Mouse (Mus musculus) limb, embryonic 14.5 days (tissue): ENCODE data around the gene Rnf4. TPM values are rescaled to one million over a fixed set of nuclear protein-coding genes. Genes with fewer than 3 reads are reported as not detected.
A peak's percentile ranks its signal among the peaks of the same experiment; 100 is the strongest.

Experiments used
- ATAC-seq: fragments of 200-750 bp; cut with Nextera tagmentation; 2 replicates; pipeline ENCODE4 v1.8.0; 2017; ENCODE audit warnings: low read depth, moderate number of reproducible peaks, moderate TSS enrichment; ENCODE audit not compliant: low FRiP score
- DNase-seq: peaks from one replicate; pipeline ENCODE4 v3.0.0-alpha.2; 2015; ENCODE audit warnings: low spot score
- H3K27ac ChIP-seq: fragments of 300-500 bp; sonication (generic); replicated peaks from 2 replicates; pipeline ENCODE4 v1.5.1; 2014; ENCODE audit warnings: low read depth, mild to moderate bottlenecking, low read length, moderate library complexity, mixed read lengths
- H3K27me3 ChIP-seq: fragments of 300-500 bp; sonication (generic); 2 replicates; pipeline ENCODE4 v1.6.1; 2014; ENCODE audit warnings: low read length, mixed read lengths; ENCODE audit not compliant: control insufficient read depth, insufficient read depth
- H3K36me3 ChIP-seq: fragments of 300-500 bp; sonication (generic); 2 replicates; pipeline ENCODE4 v1.6.1; 2014; ENCODE audit warnings: mild to moderate bottlenecking, low read length, moderate library complexity, mixed read lengths; ENCODE audit not compliant: control insufficient read depth, insufficient read depth
- H3K4me1 ChIP-seq: fragments of 300-500 bp; sonication (generic); 2 replicates; pipeline ENCODE4 v1.6.1; 2014; ENCODE audit warnings: antibody characterized with exemption, low read length, mixed read lengths; ENCODE audit not compliant: control insufficient read depth, insufficient read depth
- H3K4me2 ChIP-seq: fragments of 300-500 bp; sonication (generic); replicated peaks from 2 replicates; pipeline ENCODE4 v1.6.1; 2014; ENCODE audit warnings: low read depth, mild to moderate bottlenecking, low read length, moderate library complexity; ENCODE audit not compliant: severe bottlenecking
- H3K4me3 ChIP-seq: fragments of 300-500 bp; sonication (generic); replicated peaks from 2 replicates; pipeline ENCODE4 v1.5.1; 2014; ENCODE audit warnings: low read length
- H3K9ac ChIP-seq: fragments of 300-500 bp; sonication (generic); 2 replicates; pipeline ENCODE4 v1.6.1; 2014; ENCODE audit warnings: mild to moderate bottlenecking, low read depth, low read length, moderate library complexity; ENCODE audit not compliant: severe bottlenecking
- H3K9me3 ChIP-seq: fragments of 300-500 bp; sonication (generic); 2 replicates; pipeline ENCODE4 v1.6.1; 2016; ENCODE audit warnings: low read length; ENCODE audit not compliant: control insufficient read depth
- POLR2A ChIP-seq: fragments of 200-500 bp; IDR thresholded peaks from 2 replicates; pipeline ENCODE4 v1.8.0; 2012; ENCODE audit warnings: inconsistent platforms, mild to moderate bottlenecking, moderate library complexity, borderline replicate concordance; ENCODE audit not compliant: insufficient read depth, insufficient read length; ENCODE audit errors: extremely low read depth
- WGBS: fragments of 180-500 bp; shearing (Covaris S2); extraction: QIAGEN DNeasy Blood & Tissue Kit; methylation state at CpG from one replicate; pipeline ENCODE4 v1.1.7; 2014; 5-methylcytosine and 5-hydroxymethylcytosine counted together
- polyA plus RNA-seq, 2 experiments: library from polyadenylated mRNA; depleted of rRNA in 1 of 2; stranded (reverse) in 1 of 2; unstranded in 1 of 2; fragments of >200 nt; fragmentation: Nextera tagmentation in 1 of 2; extraction: Ambion mirVana in 1 of 2; gene quantifications; 2 replicates each; pipeline versions ENCODE4 v1.2.1 to v1.2.3; 2012 to 2014

Rnf4 gene
- 130 and 142 TPM in 2 replicates for polyA plus RNA-seq (2012; rRNA removed)
- polyA plus RNA-seq (2014; fragmentation: Nextera tagmentation; extraction: Ambion mirVana): 154 and 168 TPM in 2 replicates

- 0% methylated on average over 40 of the region's 67 CpGs for WGBS
- peak; percentile 76; the same call in 1 of the 2 replicates for TF ChIP-seq POLR2A
- Histone ChIP-seq H3K9me3 (no peaks in the 10 kb centered on the region), H3K4me1 (peaks cover 14% of the 10 kb centered on the region), H3K9ac (peak within 1 kb of the TSS; percentile 98), H3K27me3 (no peaks in the 10 kb centered on the region), H3K27ac (peak within 1 kb of the TSS; percentile 98), H3K4me3 (peak within 1 kb of the TSS; percentile 98), H3K4me2 (peak within 1 kb of the TSS; percentile 93), H3K36me3 (no peaks in the 10 kb centered on the region; the same call in 1 of the 2 replicates)
- ATAC-seq: peak; percentile 96
- peak; percentile 98 for DNase-seq
Observed at GRCm38 (mm10) chr5:34336097-34336774, at the start of gene Rnf4. Rnf4 (plus strand) TSS chr5:34336289.

GRCm38 (mm10) chr5:34286516-34286915 is 49.6 kb upstream of the Rnf4 start:
- Histone ChIP-seq H3K9me3 (no peaks in the 10 kb centered on the region), H3K4me1 (no peaks in the 10 kb centered on the region; the same call in 1 of the 2 replicates), H3K27ac (no peak overlapping the region), H3K9ac (0 out of 2 replicates have a peak overlapping the region, but pooled peaks have one; percentile 7), H3K4me3 (peak overlapping the region; percentile 60), H3K4me2 (peak overlapping the region; percentile 95; the same call in 1 of the 2 replicates), H3K36me3 (no peaks in the 10 kb centered on the region), H3K27me3 (peaks cover 50% of the 10 kb centered on the region)
- ATAC-seq: no peak
- TF ChIP-seq POLR2A: no peak
- no peak for DNase-seq
- 2% methylated on average over 11 of the region's 11 CpGs for WGBS

- Histone ChIP-seq H3K27ac (no peak overlapping the region), H3K4me1 (no peaks in the 10 kb centered on the region; the same call in 1 of the 2 replicates), H3K9me3 (no peaks in the 10 kb centered on the region), H3K36me3 (no peaks in the 10 kb centered on the region), H3K27me3 (peaks cover 50% of the 10 kb centered on the region), H3K9ac (0 out of 2 replicates have a peak overlapping the region, but pooled peaks have one; percentile 7), H3K4me2 (peak overlapping the region; percentile 95), H3K4me3 (peak overlapping the region; percentile 60)
- TF ChIP-seq POLR2A: no peak
- WGBS: 1% methylated on average over 48 of the region's 54 CpGs
- DNase-seq (no peak), ATAC-seq (no peak)
Observed at GRCm38 (mm10) chr5:34287001-34287837, 48.9 kb upstream of the Rnf4 start.

- no peaks in the 10 kb centered on the region for H3K36me3 ChIP-seq
- no peak; the same call in 1 of the 2 replicates for ATAC-seq
- 1% methylated on average over 18 of the region's 18 CpGs for WGBS
- peak overlapping the region; percentile 44 for H3K9ac ChIP-seq
- no peak overlapping the region for H3K27ac ChIP-seq
- H3K9me3 ChIP-seq: no peaks in the 10 kb centered on the region
- peaks cover 50% of the 10 kb centered on the region for H3K27me3 ChIP-seq
- peak overlapping the region; percentile 60 for H3K4me3 ChIP-seq
- H3K4me1 ChIP-seq: no peaks in the 10 kb centered on the region; the same call in 1 of the 2 replicates
- TF ChIP-seq POLR2A: no peak
- H3K4me2 ChIP-seq: peak overlapping the region; percentile 95
- no peak for DNase-seq
Observed at GRCm38 (mm10) chr5:34287838-34288145, 48.3 kb upstream of the Rnf4 start.

- no peak for TF ChIP-seq POLR2A
- no peaks in the 10 kb centered on the region for H3K9me3 ChIP-seq
- peak within 1 kb of the TSS; percentile 95 for H3K4me2 ChIP-seq
- ATAC-seq: peak; percentile 96
- DNase-seq: peak; percentile 80
- H3K27me3 ChIP-seq: peaks cover 50% of the 10 kb centered on the region
- H3K36me3 ChIP-seq: no peaks in the 10 kb centered on the region
- peak within 1 kb of the TSS; percentile 44 for H3K9ac ChIP-seq
- no peaks in the 10 kb centered on the region; the same call in 1 of the 2 replicates for H3K4me1 ChIP-seq
- no peak within 1 kb of the TSS for H3K27ac ChIP-seq
- peak within 1 kb of the TSS; percentile 60 for H3K4me3 ChIP-seq
- WGBS: under 1% methylated on average over 45 of the region's 83 CpGs
Observed at GRCm38 (mm10) chr5:34288154-34288716, 47.9 kb upstream of the Rnf4 start, which contains the start of the genes Zfyve28 and Cfap99. Zfyve28 (minus strand) TSS chr5:34288449. Cfap99 (plus strand) TSS chr5:34288600.
